Mouse (Mus musculus) stomach, embryonic 15.5 days (tissue): ENCODE data around the gene Slc5a11. TPM values are rescaled to one million over a fixed set of nuclear protein-coding genes. Genes with fewer than 3 reads are reported as not detected.

Experiments
- polyA plus RNA-seq: library from polyadenylated mRNA; unstranded; fragments of >200 nt; fragmentation: Nextera tagmentation; extraction: Ambion mirVana; gene quantifications from 2 replicates; pipeline ENCODE4 v1.2.1, GENCODE M21; 2015

Slc5a11 gene
- polyA plus RNA-seq, 1 experiment from 2014 or later, result 1.3 TPM

Other genes starting within 250 kb of the Slc5a11 start
- 28.3 and 28.6 TPM in 2 replicates for gene Rbbp6, start 249.1 kb upstream of the Slc5a11 start, polyA plus RNA-seq
- gene Tnrc6a, start 90.9 kb upstream of the Slc5a11 start, polyA plus RNA-seq, result 38.4 and 46.4 TPM in 2 replicates
- gene Lcmt1, start 155.0 kb downstream of the Slc5a11 start, polyA plus RNA-seq, result 43.3 and 45.7 TPM in 2 replicates
- 16.2 and 19.9 TPM in 2 replicates for gene Arhgap17, start 155.1 kb downstream of the Slc5a11 start, polyA plus RNA-seq
- 27.3 and 35.6 TPM in 2 replicates for gene Aqp8, start 247.5 kb downstream of the Slc5a11 start, polyA plus RNA-seq